Mouse (Mus musculus) right cerebral cortex, adult 2 months (tissue): ENCODE measurements around the gene Cetn4.

ENCODE experiments used
- DNase-seq, 2 experiments: peaks; one replicate each; pipeline ENCODE4 v3.0.0; 2021 to 2022; ENCODE audit warnings: low spot score in 2 of 2

The Cetn4 gene

GRCm38 (mm10) chr3:37312370-37312941 is at the start of gene Cetn4, which contains the start of gene Bbs12:
TSS of gene Cetn4 (minus strand) at chr3:37312708.
TSS of gene Bbs12 (plus strand) at chr3:37312554.
- DNase-seq = peak; percentile 98 to 99

DNA sequence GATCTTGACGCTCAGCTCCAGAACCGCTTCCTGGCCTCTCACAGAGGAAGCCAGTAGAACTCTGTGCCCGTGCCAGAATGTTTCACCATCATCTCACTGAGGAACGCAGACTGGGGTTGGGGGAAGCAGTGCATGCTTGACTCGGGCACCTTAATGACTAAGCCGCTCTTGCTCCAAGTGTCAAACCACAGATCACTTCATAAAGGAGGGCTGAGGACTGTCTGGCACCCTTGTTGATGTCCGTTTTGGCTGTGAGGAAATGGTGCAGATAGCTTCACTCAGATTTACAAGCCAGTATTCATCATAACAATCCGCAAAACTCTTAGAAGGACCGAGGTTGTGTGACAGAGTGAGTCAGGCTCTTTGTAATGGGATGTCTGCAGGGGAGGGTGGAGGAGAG is 48.2 kb upstream of the Cetn4 start:
- no peak for DNase-seq

DNA sequence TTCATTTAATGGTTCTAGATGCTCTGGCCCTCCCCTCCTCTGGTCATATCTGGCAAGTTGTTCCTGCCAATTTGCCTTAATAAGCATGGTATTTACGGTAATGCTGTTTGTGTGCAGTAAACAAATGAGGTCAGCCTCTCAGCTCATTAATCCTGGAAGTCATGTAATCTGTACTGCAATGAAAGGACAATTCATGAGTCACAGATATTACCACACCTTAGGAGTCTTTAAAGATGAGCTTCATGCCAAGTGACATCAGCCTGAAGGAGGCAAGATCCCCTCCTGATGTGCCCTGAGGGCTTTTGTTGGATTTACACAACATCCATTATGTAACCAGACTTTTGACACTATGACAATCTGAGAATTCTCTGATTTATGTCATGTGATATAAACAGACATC is 42.2 kb upstream of the Cetn4 start:
- no peak for DNase-seq

DNA sequence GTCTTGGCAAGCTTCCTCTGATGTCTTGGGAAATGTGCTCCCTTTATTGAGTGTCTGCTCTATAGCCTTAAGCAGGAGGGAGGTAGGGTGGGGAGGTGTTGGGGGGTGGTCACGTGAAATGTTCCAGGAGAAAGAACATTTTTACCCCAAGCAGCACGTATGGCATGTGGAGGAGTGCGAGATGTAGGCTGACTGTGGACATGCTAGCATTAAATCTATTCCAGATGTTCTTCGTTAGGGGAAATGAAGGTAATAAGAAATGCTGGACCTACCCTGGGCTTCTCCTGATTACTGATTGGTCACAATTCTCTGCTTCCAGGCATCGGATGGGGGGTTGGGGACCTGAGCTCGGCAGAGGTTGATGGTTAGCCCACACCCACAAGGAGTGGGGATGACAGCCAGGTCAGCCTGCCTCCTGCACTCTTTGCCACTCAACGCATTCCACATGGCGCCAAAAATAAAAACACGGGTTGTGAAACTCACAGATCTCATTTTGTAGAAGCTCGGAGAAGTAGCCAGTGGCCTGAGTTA is 41.5 kb upstream of the Cetn4 start:
- DNase-seq = no peak

GRCm38 (mm10) chr3:37350386-37350785 is 37.9 kb upstream of the Cetn4 start:
- DNase-seq = no peak

- DNase-seq = no peak
These were observed 36.6 kb upstream of the Cetn4 start for GRCm38 (mm10) chr3:37349166-37349548.

DNA sequence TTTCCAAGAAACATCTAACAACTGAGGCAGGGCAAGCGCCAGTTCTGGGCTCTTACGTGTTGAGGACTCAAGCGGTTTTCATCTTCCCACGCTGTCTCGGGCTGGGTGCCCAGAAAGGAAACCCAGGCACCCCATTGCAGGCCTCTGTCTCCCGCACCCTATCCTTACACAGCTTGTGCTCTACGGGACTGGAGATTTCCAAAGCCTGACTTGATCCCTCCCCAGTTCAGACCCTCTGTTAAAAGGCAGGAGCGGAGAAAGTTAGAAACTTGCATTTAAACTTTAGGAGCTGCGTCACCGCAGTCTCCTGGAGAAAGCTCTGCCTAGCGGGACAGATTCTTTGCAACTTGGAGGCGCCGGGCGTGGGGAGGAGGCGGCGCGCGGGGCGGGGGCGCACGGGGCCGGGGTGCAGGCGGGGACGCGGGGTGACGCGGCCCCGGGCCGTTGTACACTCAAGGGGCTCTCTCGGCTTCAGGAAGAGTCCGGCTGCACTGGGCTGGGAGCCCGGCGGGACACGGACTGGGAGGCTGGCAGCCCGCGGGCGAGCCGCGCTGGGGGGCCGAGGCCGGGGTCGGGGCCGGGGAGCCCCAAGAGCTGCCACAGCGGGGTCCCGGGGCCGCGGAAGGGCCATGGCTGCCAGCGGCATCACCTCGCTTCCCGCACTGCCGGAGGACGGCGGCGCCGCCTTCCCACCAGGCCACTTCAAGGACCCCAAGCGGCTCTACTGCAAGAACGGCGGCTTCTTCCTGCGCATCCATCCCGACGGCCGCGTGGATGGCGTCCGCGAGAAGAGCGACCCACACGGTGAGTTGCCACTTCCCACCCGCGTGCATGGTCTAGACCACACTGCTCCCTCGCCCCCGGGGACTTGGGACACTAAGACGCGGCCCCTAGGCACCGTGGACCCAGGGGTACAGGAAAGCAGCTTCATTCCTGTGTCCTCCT is 36.0 kb upstream of the Cetn4 start, which contains the start of gene Fgf2:
Gene Fgf2, plus strand, starts transcription at position 126 of the 945 bp plus-strand sequence.
- DNase-seq = peak; percentile 46 to 64

GRCm38 (mm10) chr3:37347671-37348070 is 35.2 kb upstream of the Cetn4 start:
- DNase-seq = no peak

DNA sequence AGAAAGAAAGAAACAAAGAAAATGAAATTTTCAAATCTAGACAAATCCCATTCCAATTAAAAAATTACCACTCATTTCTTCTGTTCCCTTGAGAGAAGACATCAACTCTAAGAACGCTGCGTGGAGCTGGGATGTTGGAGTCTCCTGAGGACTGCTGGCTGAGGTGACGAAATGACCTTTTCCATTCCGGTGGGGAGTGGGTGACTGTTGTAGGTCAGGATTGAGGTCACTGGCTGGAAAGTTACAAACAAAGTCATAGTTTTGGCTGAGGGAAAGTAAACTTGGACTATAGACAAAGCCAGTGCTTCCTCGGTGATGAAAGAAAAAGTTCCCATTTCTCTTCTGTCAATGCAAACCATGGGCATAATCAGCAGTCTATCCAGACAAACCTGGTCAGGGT is 30.3 kb upstream of the Cetn4 start:
- DNase-seq = no peak

DNA sequence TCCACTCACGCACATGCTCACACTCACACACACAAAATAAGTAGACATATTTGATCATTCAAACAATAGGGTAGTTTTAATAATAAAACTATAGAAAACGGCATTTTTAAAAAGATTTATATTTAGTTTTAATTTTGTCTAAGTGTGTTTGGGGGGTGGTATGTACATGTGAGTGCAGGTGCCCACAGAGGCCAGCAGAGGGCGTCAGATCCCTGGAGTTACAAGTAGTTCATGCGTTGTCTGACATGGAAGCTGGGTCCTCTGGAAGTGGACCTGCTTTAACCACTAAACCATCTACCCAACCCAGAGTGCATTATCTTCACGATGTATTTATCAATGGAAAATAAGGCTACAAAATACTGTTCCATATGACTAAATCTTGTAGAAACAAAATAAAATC is 28.6 kb upstream of the Cetn4 start:
- DNase-seq = no peak

- DNase-seq = no peak
These were observed 21.5 kb upstream of the Cetn4 start for GRCm38 (mm10) chr3:37334053-37334452.

DNA sequence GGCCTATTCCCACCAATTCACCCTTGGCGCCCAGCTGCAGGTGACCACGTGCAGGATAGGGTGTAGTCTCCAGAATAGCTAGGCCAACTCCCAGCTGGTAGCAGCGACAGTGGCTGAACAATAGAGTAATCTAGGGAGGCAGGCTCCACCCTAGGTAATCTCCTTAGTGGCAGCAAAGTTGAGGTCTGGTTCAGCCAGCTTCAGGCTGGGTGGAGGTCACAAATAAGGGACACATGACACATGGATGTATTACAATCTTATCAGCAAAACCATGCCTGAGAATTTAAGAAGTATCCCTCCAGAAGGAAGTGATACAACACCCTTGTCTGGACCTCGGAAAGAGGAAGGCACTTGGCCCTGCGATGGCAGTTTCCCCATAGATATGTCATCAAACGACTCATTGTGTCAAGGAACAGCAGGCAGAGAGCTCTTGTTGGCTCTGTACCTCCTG is 19.5 kb upstream of the Cetn4 start:
- DNase-seq = no peak

- no peak for DNase-seq
These were observed 17.5 kb upstream of the Cetn4 start for GRCm38 (mm10) chr3:37329963-37330362.

DNA sequence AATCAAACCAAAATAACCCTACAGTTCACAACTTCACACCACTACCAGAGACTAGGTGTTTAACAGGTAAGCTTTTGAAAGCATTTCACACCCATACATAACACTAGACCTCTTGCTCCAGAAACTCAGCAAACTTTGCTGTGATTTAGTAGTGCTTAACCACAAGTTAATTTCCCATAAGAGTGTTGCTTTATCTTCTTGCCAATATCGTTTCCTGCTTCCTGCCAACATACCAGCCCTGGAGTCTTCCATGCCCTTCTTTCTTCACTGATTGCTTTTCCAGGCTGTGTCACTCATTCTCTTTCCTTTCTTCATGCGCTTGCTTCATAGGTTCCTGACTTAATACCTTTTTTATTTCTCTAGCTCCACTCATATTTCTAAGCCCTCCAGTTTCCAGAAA is 16.0 kb upstream of the Cetn4 start:
- DNase-seq = no peak

DNA sequence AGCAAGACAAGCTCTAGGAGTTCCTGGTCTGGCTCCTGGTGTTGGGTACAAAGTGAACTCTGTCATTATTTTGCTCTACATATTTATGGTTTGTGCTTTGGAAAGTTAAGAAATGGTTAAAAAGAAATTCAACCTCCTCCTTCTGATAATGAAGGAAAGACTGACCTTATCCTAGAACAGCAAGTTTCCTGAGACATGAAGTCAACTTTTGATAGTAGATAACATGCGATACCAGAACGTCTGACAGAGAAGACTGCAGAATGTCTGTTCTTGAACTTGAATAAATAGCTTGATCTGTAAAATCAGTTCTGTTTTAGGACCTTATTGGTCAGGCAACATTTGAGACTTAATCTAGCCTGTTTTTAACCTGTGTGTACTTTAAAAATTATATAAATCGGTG is 14.1 kb upstream of the Cetn4 start:
- no peak for DNase-seq

GRCm38 (mm10) chr3:37325317-37326112 is 13.0 kb upstream of the Cetn4 start:
- DNase-seq = no peak

- DNase-seq = no peak
These were observed 11.8 kb upstream of the Cetn4 start for GRCm38 (mm10) chr3:37324310-37324709.

GRCm38 (mm10) chr3:37316233-37316632 is 3.7 kb upstream of the Cetn4 start:
- no peak for DNase-seq

DNA sequence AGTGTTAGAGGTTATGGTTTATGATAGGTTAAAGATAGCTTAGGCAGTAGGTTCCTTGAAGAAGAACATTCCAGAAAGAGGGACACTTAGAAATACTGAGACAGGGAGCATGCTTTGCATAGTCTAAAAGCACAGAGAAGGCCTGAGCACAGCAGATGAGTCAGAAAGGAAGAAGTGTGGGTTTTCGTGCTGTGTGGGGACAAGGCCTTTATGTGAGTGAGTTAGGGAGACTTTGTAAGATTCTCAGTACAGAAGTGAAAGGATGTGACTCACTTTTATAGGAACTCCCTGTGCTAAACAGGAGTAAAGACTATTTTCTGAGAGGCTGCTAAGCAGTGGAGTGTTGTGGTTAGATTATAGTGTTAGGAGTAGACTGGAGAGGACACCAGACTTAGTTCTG is 863 bp upstream of the Cetn4 start:
- peak; percentile 48 to 53 for DNase-seq

GRCm38 (mm10) chr3:37311897-37312369 is 575 bp downstream of the Cetn4 start:
- no peak for DNase-seq

GRCm38 (mm10) chr3:37303392-37304139 is 8.9 kb downstream of the Cetn4 start:
- DNase-seq = no peak
